Mouse (Mus musculus): ENCODE data around the gene Hsd17b12. TPM values are rescaled to one million over a fixed set of nuclear protein-coding genes. Genes with fewer than 3 reads are reported as not detected.

The Hsd17b12 gene
- total RNA-seq (2021) = 169 and 178 TPM in 2 replicates
- long read RNA-seq, experiment 1, transcript Hsd17b12-201 (11 exons, 1,902 nt) = major isoform, 135 of 157 reads
- long read RNA-seq, experiment 1, partial matches to known transcripts = 5 of 157 reads
- long read RNA-seq, experiment 1, other reads (novel, unspliced or antisense) = 17 of 157 reads
- long read RNA-seq, experiment 2, transcript Hsd17b12-201 (11 exons, 1,902 nt) = major isoform, 96 of 125 reads
- long read RNA-seq, experiment 2, partial matches to known transcripts = 5 of 125 reads
- long read RNA-seq, experiment 2, other reads (novel, unspliced or antisense) = 24 of 125 reads

DNA sequence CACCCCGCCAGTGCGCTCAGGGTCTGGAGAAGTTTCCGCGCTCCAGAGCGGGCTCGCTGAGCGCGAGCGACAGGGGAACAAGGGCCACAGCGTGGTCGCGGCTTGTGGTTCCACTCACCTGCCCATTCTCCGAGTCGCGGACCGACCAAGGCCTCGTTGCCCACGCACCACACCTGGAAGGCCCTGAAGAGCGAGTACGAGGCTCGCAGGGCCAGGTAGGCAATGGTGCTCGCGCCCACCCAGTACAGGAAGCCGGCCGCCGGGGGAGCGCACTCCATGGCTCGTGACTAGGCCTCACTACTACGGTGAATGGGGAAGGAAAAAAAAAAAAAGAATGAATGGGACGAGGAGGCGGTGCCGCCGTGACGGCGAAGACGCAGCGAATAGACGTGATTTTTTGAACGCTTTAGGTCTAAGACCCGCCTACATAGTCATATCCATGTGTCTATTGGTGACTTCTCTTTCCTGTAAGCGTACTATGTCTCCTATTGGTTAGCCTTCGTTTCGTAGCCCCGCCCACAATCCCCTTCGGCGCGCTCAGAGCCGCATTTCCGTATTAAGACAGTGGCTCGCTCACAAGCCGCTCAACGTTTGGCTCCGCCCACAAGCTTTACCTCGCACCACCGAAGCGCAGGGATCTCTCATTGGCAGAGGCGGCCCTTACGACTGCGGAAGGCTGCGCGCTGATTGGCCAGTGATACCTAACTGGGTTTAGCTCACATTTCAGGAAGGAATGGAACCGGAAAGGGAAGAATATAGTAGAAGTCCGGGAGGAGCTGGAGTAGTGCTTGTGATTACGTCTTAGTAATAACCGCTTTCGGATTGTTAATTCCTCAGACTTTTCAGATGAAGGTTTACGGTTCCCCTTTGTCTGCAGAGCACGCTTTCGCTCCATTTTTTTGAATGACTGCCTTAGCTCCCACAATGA is at the start of gene Hsd17b12:
TSS of gene Hsd17b12 (minus strand) at position 373 of the 928 bp plus-strand sequence.
- peak; percentile 99 for DNase-seq

GRCm38 (mm10) chr2:94184906-94185305 is 27.1 kb upstream of the Hsd17b12 start:
- no peak for DNase-seq

DNA sequence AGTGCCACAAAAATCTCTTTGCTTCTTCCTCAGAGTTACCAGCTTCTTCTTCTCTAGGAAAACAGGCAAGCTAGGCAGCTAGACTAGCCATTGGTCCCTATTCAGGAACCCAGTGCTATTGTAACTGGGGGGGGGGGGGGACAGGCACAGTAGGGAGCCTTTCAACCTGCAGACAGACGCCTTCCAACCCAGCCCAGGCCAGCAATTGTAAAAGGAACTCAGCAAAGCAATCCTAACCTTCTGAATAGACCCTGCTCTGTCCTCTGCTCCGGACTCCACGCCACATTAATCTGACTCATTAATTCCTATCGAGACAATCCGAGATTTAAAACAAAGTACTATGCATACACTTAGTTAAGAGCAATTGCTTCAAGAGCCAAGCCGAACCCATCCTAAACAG is 26.4 kb upstream of the Hsd17b12 start:
- no peak for DNase-seq

- DNase-seq = no peak
Measured at GRCm38 (mm10) chr2:94179030-94179407, 21.3 kb upstream of the Hsd17b12 start.

- peak; percentile 93 for DNase-seq
Measured at GRCm38 (mm10) chr2:94178321-94179029, 20.7 kb upstream of the Hsd17b12 start.

GRCm38 (mm10) chr2:94177294-94177693 is 19.5 kb upstream of the Hsd17b12 start:
- DNase-seq = no peak

DNA sequence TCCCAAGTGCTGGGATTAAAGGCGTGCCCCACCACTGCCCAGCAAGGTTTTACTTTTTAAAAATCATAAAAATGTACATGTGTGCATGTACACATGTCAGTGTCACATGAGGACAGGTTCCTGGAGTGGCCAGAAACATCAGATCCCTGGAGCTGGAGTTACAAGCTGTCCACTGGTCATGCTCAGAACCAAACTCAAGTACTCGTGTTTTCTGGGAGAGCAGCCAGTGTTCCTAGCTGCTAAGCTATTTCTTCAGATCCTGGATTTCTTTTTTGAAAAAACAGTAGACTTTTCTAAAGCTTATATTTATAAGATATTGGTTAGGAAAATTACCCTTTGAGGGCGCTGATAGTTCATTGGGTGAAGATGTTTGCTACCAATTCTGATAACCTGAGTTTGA is 18.6 kb upstream of the Hsd17b12 start:
- DNase-seq = no peak

DNA sequence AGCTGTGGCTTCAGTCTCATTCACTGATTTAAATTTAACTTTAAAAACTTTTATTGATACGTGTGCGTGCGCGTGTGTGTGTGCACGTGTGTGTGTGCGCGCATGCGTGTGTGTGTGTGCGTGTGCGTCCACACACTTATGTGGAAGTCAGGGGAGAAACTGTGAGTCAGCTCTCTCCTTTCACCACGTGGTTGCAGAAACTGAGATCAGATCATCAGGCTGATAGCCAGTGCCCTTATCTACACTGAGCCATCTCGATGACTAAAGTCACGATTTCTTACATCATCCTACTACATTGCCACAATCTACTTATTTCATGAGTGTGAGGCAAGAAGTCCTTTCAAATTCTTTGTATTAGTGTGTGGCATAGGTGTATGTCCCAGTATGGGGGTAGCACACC is 15.8 kb upstream of the Hsd17b12 start:
- no peak for DNase-seq

DNA sequence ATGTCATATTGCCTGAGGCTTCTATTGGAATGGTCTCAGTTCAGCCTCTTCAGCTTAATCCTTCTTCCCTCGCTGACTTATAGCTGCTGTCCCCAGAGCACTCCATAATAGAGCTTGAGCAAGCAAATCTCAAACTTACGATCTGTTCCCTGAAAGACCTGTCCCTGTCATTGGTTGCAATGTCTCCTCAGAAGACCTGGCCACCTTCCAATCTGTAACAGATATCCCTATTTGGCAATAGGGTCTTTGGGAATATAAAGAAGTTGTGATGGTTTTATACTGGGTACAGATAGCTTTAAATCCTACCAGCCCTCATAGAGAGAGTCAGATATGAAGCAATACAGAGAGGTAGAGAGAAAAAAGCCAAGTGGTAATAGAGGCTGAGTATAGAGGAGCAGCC is 5.4 kb upstream of the Hsd17b12 start:
- no peak for DNase-seq

DNA sequence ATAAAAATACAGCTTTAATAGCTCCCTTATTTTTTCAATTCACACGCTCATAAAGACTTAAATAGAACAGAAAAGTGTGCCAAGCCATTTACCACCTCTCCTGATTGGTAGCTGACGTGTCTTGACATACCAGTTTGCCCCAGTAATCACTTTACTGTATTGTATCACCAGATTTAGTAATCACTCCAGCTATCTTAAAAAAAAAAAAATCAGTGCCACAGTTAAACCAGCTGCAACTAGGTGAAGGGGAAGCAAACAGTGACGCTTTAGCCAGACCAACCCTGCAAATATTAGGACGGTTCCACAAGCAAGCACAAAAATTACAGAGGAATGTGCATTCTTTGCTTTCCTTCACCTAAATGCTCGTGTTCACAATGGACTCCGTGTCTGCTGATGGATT is 4.4 kb upstream of the Hsd17b12 start:
- DNase-seq = no peak

GRCm38 (mm10) chr2:94158520-94158884 is 738 bp upstream of the Hsd17b12 start:
- no peak for DNase-seq

DNA sequence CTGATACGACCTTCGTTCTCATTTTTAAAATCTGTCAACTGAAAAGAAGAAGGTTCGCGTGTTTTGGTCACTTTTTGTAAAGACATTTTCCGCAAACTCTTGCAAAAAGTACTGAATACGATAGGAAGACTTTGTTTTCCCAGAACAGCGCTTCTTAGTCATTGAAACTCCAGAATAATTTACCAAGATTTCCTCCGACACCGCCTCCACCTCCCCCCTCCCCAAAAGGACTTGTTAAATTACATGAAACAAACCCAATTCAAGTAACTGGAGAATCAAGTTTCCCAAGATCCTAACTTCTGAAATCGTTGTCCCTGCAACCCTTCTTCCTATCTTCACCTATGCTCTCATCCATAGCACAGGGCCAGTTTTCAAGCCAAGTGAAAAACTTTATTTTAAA is 713 bp downstream of the Hsd17b12 start:
- no peak for DNase-seq

DNA sequence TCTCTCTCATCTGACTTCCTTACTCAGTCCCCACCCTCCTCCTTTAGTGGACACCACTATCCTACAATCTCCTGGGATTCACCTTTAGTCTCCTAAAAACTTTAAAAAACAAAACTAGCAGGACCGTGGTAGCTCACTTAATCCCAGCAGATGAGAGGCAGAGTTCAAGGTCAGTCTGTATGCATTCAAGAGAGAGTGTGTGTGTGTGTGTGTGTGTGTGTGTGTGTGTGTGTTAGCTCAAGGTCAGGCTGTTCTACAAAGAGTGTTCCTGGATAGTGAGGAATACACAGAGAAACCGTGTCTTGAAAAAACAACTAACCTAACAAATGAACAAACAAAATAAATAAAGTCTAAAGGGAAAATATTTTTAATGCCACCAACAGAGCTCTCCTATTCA is 12.6 kb downstream of the Hsd17b12 start:
- DNase-seq = no peak

GRCm38 (mm10) chr2:94144520-94145145 is 13.1 kb downstream of the Hsd17b12 start:
- DNase-seq = no peak

DNA sequence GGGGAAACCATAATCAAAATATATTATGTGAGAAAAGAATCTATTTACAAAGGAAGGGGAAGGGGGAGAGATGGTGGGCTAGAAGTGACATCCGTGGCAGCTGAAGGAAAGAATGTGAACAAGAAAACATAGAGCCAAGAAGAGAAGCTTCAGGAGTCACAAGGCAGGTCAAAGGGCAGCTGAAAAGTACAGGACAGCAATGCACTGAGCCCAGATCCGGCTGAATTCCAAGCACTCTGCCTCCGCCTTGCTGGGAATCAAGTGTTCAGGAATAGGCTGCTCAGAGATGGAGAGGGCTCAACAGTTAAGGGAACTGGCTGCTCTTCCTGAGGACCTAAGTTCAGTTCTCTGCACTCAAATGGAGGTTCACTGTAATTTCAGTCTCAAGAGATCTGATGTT is 16.5 kb downstream of the Hsd17b12 start:
- DNase-seq = no peak

DNA sequence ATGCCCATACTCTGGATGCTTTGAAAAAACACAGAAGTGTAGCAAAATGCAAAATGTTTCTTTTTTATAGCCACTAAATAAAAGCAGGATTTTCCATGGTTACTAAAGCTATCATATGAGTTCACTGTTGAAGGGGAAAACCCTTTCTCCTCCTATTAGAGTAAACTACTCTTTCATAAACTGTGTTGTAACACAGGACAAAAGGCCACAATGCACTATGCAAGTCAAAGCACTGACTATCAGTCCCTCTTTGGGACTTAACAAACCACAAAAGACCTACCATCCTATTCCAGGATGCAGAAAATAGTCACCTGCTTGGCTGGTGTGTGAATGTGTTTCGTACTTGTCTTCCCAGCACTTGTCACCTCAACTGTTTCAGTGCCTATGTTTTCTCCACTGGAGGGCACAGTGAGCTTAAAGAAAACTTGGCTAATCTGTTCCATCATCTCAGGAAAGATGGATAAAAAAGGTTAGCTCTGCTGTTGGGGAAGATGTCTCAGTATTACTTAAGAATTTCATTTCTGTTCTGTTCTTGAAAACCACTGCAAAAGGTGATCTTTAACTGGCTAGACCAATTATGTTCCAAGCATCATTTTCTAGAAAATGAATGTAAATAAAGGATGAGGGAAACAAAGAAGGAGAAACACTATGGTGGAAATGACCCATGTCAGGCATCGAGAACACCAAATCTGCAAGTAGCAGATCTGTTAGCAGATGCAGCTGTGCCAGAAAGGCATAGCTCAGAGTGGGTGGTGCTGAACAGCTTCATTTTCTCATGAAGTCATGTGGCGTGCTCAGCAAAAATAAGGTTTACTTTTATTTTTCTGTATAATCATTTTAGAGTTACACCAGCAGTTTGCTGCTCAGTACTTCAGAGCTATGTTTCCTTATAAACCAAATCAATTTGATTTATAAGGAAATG is 19.0 kb downstream of the Hsd17b12 start:
- no peak for DNase-seq

GRCm38 (mm10) chr2:94136837-94137236 is 20.9 kb downstream of the Hsd17b12 start:
- no peak for DNase-seq

- DNase-seq = no peak
Measured at GRCm38 (mm10) chr2:94128496-94128895, 29.3 kb downstream of the Hsd17b12 start.

DNA sequence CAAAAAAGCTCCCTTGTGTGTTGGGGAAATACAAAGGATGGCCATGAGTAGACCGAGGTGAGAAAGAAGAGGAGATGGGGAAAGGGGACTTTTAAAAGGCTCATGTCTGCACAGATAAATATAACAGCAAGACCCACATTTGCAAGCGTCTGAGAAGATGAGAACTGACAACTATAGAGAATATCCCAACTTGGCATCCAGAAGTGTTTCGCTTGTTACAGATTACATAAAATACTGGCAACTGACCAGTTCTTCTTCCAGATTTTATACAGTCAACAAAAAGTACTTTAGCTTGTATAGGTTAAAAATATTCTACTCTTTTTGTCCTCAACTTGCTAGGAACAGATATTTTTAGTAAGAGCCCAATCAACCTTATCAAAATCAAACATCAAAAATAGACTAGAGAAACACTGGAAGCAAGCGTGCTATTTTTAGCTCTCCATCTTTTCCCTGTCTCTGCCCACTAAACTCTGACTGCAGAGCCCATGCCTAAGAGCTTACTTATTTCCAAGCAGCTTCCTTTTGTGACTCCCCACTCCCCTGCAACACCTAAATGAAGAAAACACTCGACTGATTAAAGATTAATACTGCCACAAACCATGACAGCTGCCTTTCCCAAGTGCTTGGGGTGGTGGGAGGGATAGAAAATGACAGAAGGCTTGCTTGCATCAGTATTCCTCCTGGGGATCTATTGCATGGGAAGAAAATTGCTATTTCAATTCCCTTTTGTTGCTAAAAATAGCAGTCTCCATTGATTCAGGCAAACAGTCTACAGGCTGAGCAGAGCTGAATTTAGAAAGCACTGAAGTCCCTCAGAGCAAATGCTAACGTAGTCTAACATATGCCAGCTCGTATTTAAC is 35.4 kb downstream of the Hsd17b12 start:
- no peak for DNase-seq

DNA sequence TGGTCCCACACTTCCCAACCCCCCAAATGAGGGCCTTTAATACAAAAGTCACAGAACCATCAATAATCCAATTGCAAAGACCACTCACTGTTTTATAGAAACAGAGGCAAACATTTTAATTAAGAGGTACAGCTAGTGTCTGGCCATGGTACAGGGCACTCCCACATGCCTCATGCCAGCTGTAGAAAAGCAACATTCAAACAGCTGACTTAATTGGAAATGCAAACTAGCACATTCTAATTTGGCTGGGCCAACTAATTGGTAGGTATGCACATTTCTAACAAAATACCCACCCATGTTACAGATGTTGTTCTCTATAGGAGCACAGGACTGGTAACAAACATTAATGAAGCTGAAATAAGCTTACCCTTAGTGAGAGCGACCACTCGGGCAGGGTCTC is 54.0 kb downstream of the Hsd17b12 start:
- no peak for DNase-seq
